Mouse (Mus musculus): ENCODE results near the gene Col5a1.

Col5a1 gene

DNA sequence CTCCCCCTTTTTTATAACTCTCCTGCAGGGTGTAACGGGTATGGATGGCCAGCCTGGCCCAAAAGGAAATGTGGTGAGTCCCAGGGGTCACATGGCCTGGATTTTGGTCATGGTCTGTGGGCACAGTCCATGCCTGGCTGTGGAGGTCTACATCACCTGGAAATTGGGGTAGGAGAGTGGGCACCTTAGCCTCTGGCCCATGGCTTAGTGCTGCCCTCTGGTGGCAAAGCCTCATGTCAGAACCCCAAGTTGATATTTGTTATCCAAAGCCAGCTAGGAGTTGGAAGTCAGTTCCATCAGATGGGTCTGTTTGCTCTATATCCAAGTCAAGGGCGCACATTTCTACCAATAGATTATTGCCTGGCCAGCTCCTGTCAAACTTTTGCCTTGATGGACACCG lies 87.6 kb downstream of the Col5a1 start:
- DNase-seq (ENCODE audit: low spot score) = peak; percentile 71

DNA sequence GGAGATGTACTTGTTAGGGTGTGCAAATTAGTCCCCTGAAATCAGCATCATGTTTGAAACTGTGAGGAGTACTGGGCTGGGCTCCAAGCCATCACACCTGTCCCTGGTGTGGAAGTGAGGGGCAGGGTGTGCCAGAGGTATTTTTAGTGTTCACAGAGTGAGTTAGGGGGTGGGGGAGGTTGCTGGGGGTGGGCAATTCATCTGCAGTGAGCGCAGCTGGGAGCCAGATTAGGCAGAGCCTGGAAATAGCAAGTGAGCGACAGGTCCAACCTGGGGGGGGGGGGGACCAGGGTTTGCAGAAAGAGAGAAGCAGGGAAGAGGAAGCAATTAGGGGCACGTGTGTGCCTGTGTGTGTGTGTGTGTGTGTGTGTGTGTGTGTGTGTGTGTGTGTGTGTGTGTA lies 89.6 kb downstream of the Col5a1 start:
- DNase-seq (ENCODE audit: low spot score) = no peak

- DNase-seq (ENCODE audit: low spot score) = no peak
These were observed 90.3 kb downstream of the Col5a1 start for GRCm38 (mm10) chr2:27976512-27976911.

DNA sequence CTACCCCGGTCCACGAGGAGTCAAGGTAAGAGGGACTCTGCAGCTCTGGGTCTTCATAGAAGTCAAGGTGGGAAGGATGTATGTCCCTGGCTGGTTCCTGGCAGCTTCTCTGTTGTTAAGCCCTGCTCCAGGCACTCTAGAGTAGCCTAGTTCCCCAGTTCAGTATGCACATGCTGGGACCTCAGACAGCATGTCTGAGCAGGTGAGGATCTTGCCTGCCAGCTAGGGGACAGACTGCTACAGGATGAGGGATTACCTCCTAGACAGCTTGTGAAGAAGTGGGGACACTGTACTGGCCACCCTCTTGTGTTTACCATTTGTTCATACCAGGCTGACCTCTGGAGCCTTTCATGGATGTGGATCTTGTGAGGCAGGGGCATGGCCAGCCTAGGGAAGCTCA lies 94.8 kb downstream of the Col5a1 start:
- no peak for DNase-seq (ENCODE audit: low spot score)

GRCm38 (mm10) chr2:27981621-27982535 lies 95.7 kb downstream of the Col5a1 start:
- no peak for DNase-seq (ENCODE audit: low spot score)

GRCm38 (mm10) chr2:27983093-27983492 lies 96.9 kb downstream of the Col5a1 start:
- no peak for DNase-seq (ENCODE audit: low spot score)

DNA sequence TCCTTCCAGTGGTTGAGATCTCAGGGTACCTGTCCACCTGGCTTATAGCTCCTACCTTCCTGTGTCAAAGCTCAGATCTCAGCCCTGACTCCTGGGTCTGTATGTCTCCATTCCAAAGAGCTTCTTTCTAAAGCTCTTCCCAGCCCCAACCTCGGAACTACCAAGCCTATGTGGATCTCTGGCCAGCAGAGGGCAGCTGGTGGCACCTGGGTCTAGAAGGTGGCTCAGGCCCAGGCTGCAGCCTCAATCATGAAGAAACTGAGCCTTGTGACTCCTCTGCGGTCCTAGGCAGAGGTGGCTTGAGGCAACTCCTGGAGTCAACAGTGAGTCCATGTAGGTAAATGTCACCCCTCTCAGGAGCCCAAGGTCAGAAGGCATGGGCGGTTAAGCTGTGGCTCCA lies 97.7 kb downstream of the Col5a1 start:
- DNase-seq (ENCODE audit: low spot score) = peak; percentile 44

GRCm38 (mm10) chr2:27986751-27987150 lies 100.5 kb downstream of the Col5a1 start:
- DNase-seq (ENCODE audit: low spot score) = no peak

DNA sequence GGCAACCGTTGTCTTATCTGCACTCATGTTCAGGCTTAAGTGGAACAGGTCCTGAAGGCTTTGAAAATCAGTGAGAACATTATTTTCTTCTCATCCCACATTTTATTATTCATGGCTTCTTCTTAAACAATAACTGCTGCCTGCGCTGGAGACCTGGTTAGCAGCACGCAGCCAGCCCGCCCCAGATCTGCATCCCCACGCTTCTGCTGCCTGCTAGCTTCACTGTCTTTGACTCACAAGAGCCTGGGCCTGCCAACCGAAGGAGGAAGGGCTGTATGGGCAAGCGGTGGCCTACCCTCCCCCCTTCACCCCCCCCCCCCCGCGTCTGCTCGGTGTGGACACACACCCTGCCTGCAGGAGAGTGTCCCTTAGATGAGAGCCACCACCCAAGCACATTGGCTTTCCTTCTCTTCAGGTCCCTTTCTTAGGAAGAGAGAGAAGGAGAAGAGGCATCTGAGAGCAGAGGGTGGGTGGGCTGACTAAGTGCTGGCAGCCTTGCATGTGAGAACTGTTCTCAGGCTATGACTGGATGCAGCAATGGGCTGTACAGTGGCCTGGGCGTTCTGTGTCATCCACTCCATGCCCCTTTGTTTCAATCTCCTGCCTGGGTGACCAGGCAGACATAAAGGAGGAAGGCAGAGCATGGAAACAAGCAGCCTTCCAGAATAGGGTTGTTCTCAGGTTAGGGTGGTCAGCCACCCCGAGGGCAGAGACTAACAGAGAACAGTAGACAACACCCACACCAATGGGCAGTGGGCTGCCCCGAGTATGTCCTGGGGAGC lies 104.4 kb downstream of the Col5a1 start:
- no peak for DNase-seq (ENCODE audit: low spot score)

- no peak for DNase-seq (ENCODE audit: low spot score)
These were observed 107.2 kb downstream of the Col5a1 start for GRCm38 (mm10) chr2:27993416-27993815.

DNA sequence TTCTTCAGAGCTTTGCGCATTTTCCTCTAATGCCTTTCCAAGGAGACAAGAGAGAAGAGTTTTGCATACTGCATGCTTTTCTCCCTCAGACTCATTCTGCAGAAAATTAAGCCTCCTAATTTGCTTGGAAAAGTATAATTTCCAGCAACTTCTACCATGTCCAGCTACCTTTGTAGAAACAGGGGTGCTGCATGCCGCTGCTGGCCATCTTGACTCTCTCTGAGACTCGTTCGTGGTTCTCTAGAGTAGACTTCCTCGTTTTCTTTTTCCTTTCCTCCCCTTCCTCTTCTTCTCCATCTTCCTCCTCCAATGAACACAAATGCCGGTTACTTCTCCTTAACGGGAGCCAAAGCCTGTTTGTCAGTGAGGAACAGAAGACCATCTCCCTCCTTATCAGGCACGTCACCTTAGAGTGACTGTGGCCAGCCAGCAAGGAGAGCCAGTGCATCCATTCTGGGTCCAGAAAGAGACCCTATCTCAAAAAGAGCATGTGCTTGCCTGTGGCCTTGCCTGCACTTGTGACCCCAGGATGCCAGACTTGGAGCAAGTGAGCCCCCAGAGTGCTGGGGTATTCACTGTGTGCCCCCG lies 113.9 kb downstream of the Col5a1 start:
- DNase-seq (ENCODE audit: low spot score) = no peak

GRCm38 (mm10) chr2:28000660-28001059 lies 114.4 kb downstream of the Col5a1 start:
- DNase-seq (ENCODE audit: low spot score) = no peak

DNA sequence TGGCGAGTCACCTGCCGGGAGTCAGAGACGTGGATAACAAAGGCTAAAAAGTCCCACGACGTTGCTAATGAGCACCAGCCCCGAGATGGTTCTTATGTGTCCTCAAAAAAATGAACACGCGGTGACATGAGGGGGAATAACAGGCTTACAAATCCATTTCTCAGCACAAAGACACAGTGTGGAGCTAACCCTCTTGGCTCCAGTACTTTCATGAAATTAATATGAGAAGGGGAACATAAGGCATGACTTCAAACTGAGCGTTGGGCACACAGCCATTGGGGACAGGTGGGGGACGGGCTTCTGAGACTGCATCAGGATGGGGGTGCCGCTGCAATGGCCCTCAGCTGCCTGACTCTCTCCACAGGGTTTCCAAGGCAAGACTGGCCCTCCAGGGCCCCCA lies 115.0 kb downstream of the Col5a1 start:
- peak; percentile 18 for DNase-seq (ENCODE audit: low spot score)

- DNase-seq (ENCODE audit: low spot score) = no peak
These were observed 119.0 kb downstream of the Col5a1 start for GRCm38 (mm10) chr2:28005187-28005586.

DNA sequence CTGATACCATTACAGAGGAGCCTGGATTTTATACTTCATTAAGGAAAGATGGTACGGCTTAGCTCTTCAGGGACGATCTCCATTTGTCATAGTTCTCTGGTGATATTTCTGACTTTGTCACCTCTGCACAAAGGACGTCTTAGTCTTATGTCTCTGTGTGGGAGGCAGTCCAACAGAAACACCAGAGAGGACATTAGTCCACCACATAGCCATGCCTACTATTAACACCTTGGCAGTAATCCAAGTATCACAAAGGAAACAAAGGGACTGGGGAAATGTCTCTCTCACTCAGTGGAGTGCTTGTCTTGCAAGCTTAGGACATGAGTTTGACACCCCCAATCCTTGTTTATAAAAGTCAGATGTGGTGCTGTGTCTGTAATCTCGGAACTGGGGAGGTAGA lies 122.0 kb downstream of the Col5a1 start:
- no peak for DNase-seq (ENCODE audit: low spot score)

DNA sequence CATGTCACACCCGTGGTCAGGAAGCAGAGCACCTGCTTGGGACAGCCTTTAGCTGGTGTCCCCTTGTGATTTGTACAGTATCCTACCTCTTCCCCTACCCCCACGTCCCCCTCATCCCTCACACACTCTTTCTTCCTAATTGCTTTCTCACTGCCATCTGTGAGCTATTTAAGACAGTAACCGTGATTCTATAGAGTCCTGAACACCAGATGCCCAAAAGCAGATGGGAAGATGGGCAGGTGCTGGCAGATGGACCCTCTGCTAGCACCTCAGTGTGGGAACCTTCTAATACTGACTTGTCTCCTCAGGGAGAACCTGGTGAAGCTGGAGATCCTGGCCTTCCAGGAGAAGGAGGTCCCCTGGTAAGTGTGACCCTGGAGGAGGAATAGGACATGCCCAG lies 126.1 kb downstream of the Col5a1 start:
- no peak for DNase-seq (ENCODE audit: low spot score)

- no peak for DNase-seq (ENCODE audit: low spot score)
These were observed 128.6 kb downstream of the Col5a1 start for GRCm38 (mm10) chr2:28014778-28015177.

- DNase-seq (ENCODE audit: low spot score) = no peak
These were observed 138.2 kb downstream of the Col5a1 start for GRCm38 (mm10) chr2:28024416-28024815.

DNA sequence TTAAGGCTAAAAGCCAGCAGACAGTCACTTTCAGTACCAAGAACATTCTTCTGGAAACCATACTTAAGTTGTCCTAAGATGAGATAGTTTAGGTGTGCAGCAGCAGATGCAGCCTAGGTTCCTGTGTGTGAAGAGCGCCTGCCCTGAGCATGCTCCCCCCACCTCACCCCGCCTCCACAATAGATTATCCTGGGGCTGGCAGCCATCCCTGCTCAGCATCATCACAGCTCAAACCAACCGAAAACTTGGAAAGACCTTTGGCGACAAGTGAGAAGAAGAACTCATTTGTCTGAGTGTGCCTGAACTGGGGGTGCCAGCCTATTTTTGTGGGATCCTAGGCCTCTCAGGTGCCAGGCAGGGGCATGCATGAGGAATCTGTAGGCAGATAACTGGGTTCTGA lies 139.6 kb downstream of the Col5a1 start:
- no peak for DNase-seq (ENCODE audit: low spot score)

- no peak for DNase-seq (ENCODE audit: low spot score)
These were observed 145.6 kb downstream of the Col5a1 start for GRCm38 (mm10) chr2:28031860-28032259.

GRCm38 (mm10) chr2:28032469-28032868 lies 146.2 kb downstream of the Col5a1 start:
- no peak for DNase-seq (ENCODE audit: low spot score)

DNA sequence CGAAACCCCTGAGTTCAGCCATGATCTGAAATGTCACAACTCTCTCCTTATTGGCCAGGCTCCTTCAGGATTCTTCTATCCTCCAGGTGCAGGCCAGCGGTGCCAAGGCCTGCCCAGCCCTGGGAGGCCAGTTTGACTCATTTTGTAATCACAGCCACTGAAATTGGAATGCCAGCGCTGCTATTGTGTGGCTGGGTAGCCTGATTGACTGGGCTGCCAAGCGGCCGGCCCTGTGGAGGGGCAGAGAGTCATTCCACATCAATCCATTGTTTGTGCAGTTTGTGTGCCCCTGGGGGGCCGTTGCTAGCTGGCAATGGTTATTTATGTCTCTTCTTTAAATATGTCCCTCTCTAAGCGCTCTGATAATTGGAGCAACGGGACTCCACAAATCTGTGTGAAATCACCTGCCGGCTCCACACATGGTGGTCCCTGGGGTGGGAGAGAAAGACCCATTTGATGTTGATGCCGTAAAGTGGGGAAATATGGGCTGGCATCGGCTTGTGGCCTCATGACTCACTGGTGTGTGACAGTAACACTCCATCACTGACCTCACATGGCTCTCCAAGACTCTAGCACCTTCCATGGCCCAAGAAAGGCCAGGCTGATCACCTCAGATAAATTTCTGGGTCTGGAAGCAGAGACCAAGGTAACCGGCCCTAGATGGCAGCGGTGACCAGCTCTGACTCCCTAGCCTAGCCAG lies 147.9 kb downstream of the Col5a1 start:
- DNase-seq (ENCODE audit: low spot score) = no peak
